Mouse (Mus musculus) heart, embryonic 15.5 days (tissue): ENCODE results near the gene Itgb1bp2. TPM values are rescaled to one million over a fixed set of nuclear protein-coding genes. Genes with fewer than 3 reads are reported as not detected.

Source experiments
- ATAC-seq: fragments of 200-750 bp; cut with Nextera tagmentation; replicated peaks from 2 replicates; pipeline ENCODE4 v1.8.0; 2017; ENCODE audit warnings: low read depth, moderate TSS enrichment; ENCODE audit not compliant: insufficient number of reproducible peaks, insufficient read depth, low FRiP score
- H3K27ac ChIP-seq: fragments of 300-500 bp; sonication (generic); 2 replicates; pipeline ENCODE4 v1.5.1; 2015; ENCODE audit warnings: mild to moderate bottlenecking, inconsistent platforms
- H3K27me3 ChIP-seq: fragments of 300-500 bp; sonication (generic); 2 replicates; pipeline ENCODE4 v1.6.1; 2015; ENCODE audit warnings: inconsistent platforms
- H3K36me3 ChIP-seq: fragments of 300-500 bp; sonication (generic); 2 replicates; pipeline ENCODE4 v1.6.1; 2015; ENCODE audit warnings: mild to moderate bottlenecking, inconsistent platforms
- H3K4me1 ChIP-seq: fragments of 300-500 bp; sonication (generic); replicated peaks from 2 replicates; pipeline ENCODE4 v1.6.1; 2015; ENCODE audit warnings: inconsistent platforms
- H3K4me2 ChIP-seq: fragments of 300-500 bp; sonication (generic); 2 replicates; pipeline ENCODE4 v1.6.1; 2015; ENCODE audit warnings: inconsistent platforms, mild to moderate bottlenecking, moderate library complexity
- H3K4me3 ChIP-seq: fragments of 300-500 bp; sonication (generic); 2 replicates; pipeline ENCODE4 v1.5.1; 2015; ENCODE audit warnings: mild to moderate bottlenecking, inconsistent platforms
- H3K9ac ChIP-seq: fragments of 300-500 bp; sonication (generic); 2 replicates; pipeline ENCODE4 v1.6.1; 2015; ENCODE audit warnings: mild to moderate bottlenecking, inconsistent platforms
- H3K9me3 ChIP-seq: fragments of 300-500 bp; sonication (generic); replicated peaks from 2 replicates; pipeline ENCODE4 v1.6.1; 2016; ENCODE audit warnings: inconsistent platforms
- WGBS: fragments of 180-500 bp; shearing (Covaris S2); methylation state at CpG from one replicate; pipeline ENCODE4 v1.1.7; 2015; ENCODE audit warnings: mixed read lengths; 5-methylcytosine and 5-hydroxymethylcytosine counted together
- polyA plus RNA-seq: library from polyadenylated mRNA; unstranded; fragments of >200 nt; fragmentation: Nextera tagmentation; extraction: Ambion mirVana; gene quantifications from 2 replicates; pipeline ENCODE4 v1.2.1, GENCODE M21; 2015

Gene Itgb1bp2
- polyA plus RNA-seq, result 77.1 and 88.5 TPM in 2 replicates

DNA sequence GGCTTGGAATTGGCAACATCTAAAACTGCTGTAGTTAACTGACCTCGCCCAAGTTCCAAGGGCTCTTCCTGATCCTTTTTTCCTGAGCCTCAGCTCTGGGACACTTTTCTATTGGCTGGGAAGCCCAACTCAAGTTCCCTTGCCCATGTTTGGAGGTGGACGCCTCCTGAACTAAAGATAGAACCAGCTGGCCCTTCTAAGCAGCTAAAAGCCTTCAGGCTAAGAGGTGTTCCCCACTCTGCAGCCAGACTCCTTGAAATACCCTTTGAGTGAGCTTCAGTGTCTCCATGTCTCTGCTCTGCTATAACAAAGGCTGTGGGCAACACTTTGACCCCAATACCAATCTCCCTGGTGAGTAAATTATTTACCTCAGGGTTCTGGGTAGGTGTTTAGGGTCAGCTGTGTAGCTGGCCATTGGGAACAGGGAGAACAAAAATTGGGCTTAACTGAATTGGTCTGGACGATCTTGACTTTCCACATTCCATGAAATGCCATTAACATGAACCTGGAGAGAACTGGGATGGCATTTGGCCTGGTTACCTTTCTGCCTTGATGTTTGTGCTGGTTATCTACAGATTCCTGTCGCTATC is at the start of gene Itgb1bp2:
Gene Itgb1bp2, plus strand, starts transcription at position 203 of the 590 bp plus-strand sequence.
- peak; percentile 76 for ATAC-seq
- peaks cover 35% of the 10 kb centered on the region for H3K36me3 ChIP-seq
- 53% methylated on average over 4 of the region's 4 CpGs for WGBS
- H3K27me3 ChIP-seq, result no peaks in the 10 kb centered on the region
- peak within 1 kb of the TSS; percentile 40 for H3K9ac ChIP-seq
- H3K4me2 ChIP-seq, result peak within 1 kb of the TSS; percentile 48
- H3K9me3 ChIP-seq, result no peaks in the 10 kb centered on the region
- no peaks in the 10 kb centered on the region for H3K4me1 ChIP-seq
- H3K27ac ChIP-seq, result peak within 1 kb of the TSS; percentile 82
- peak within 1 kb of the TSS; percentile 36 for H3K4me3 ChIP-seq

DNA sequence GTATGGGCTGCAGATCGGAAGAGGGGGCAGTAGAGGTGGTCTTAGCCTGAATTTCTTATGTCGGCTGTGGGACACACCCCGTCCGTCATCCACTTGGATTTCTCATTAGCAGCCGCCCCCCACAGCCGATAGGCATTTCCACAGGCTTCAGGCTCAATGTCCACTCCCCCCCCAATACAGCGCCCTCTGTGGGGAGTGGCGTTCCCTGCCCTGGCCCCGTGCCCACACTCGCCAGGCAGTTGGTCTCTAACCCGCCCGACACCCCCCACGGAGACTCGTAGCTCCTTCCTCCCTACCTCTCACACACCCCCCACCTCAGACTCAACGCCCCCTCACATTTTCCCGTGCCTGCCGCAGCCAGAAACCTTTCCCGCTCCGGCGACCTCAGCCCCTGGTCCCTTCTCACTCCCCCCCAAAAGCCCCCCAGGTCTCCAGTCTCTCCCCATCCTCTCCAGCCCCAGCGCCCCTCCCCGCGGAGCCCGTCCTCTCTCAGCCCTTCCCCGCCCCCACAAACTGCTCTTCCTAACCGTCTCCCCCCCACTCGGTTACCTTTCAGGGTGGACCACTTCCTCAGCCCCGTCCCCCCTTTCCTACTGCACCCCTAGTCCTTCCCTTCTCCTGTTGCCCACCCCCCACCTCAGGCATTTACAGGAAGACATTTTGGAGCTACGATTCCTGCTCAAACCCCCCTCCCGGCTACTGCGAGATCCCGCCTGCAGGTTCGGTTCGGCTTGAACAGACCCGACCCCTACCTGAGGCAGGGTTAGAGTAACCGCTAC is 29.8 kb upstream of the Itgb1bp2 start:
- no peak for ATAC-seq
- Histone ChIP-seq H3K9ac (peak overlapping the region; percentile 64), H3K36me3 (no peaks in the 10 kb centered on the region; the same call in 1 of the 2 replicates), H3K4me1 (peaks cover 11% of the 10 kb centered on the region), H3K27me3 (no peaks in the 10 kb centered on the region), H3K4me3 (peak overlapping the region; percentile 71), H3K9me3 (no peaks in the 10 kb centered on the region), H3K27ac (peak overlapping the region; percentile 78), H3K4me2 (peak overlapping the region; percentile 67)
- 13% methylated on average over 31 of the region's 36 CpGs for WGBS

DNA sequence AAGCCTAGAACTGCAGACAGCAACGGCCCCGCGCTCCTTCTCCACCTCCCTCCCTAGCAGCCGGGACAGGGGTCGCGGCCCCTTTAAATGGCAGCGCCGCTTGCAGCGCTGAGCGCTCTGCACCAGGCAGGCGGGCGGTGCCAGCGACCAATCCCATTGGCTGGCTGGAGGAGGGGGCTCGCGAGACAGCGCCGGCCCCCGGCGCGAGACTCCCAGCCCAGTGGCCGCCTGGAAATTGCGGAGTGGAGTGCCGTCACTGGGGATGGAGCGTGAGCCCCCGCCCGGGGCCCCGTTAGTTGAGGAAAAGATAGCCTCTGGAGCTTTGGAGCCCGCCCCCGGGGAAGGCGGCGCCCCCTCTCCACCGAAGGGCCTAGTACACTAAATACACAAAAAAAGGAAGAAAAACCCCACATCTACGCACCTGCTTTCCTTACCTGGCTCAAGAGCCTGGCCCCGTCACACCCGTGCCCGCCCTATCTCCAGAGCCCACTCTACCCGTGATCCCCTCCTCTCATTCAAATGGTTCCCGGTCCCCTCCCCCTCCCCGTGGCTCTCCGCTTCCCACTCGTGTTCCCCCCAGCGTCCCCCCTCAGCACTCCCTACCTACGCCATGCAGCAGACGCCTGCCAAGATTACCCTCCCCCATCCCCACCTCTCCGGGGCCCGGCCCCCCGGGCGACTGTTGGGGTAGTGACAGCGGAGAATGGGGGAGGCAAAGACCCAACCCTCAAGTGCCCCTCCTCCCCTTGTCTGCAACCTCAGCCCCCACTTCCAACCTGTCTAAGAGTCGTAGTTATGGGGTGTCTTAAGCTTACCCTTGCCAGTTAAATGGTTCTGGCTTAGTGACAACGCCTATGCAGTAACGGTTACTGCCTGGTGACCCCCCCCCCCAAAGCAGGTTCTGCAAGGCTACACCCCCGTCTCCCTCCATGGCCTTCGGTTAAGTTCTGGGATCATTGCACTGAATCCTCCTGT is 28.9 kb upstream of the Itgb1bp2 start:
- peak overlapping the region; percentile 67 for H3K4me2 ChIP-seq
- H3K4me1 ChIP-seq, result peaks cover 11% of the 10 kb centered on the region
- H3K27ac ChIP-seq, result peak overlapping the region; percentile 84
- 11% methylated on average over 52 of the region's 54 CpGs for WGBS
- no peaks in the 10 kb centered on the region for H3K27me3 ChIP-seq
- peak overlapping the region; percentile 64 for H3K9ac ChIP-seq
- H3K36me3 ChIP-seq, result no peaks in the 10 kb centered on the region; the same call in 1 of the 2 replicates
- H3K9me3 ChIP-seq, result no peaks in the 10 kb centered on the region
- H3K4me3 ChIP-seq, result peak overlapping the region; percentile 71
- peak; percentile 95 for ATAC-seq

DNA sequence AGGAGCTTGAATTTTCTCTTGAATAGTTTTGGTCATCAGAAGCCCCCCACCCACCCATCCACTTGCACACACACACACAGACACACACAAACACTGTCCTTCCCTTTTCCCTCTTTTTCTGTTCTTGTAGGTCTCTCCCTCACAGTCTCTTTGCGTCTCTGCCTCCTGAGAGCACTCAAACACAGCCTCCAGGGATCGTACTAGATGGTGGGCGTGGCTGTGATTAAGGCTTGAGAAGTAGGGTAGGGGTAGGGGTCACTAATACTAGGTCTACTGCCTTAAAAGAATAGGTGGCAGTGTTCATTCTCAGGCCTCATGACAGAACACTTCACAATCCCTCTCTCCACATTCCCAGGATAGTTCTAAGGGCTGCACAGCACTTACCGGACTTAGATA is 28.2 kb upstream of the Itgb1bp2 start, which contains the start of gene Zmym3:
Gene Zmym3, minus strand, starts transcription at position 150 of the 396 bp plus-strand sequence.
- no peaks in the 10 kb centered on the region; the same call in 1 of the 2 replicates for H3K36me3 ChIP-seq
- H3K9me3 ChIP-seq, result no peaks in the 10 kb centered on the region
- no peak for ATAC-seq

DNA sequence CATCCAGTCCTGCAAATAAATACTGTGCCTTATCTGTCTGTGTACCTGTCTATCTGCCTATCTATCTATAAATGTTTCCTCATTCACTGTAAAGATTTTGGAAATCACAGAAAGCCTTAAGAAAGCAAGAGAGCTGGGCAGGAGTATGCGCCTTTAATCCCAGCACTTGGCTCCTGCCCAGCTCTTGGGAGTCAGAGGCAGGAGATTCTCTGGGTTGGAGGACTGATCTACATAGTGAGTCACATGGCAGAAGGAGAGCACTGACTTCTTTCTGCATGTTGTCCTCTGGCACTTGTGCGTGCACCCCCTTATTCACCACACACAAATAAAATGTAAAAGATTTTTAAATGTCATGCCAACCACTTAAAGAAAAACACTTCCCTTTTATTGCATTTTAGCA is 25.4 kb upstream of the Itgb1bp2 start:
- no peak for ATAC-seq
- Histone ChIP-seq H3K9me3 (no peaks in the 10 kb centered on the region), H3K27me3 (no peaks in the 10 kb centered on the region), H3K4me1 (peaks cover 4% of the 10 kb centered on the region), H3K9ac (no peak overlapping the region), H3K36me3 (no peaks in the 10 kb centered on the region), H3K4me3 (no peak overlapping the region), H3K4me2 (no peak overlapping the region), H3K27ac (no peak overlapping the region)
- 69% methylated on average over 2 of the region's 2 CpGs for WGBS

More for the DNA sequence above, 28.2 kb upstream of the Itgb1bp2 start, which contains the start of gene Zmym3:
- WGBS, result 28% methylated on average over 4 of the region's 4 CpGs
- Histone ChIP-seq H3K27me3 (no peaks in the 10 kb centered on the region), H3K4me1 (peaks cover 11% of the 10 kb centered on the region), H3K4me3 (peak within 1 kb of the TSS; percentile 71), H3K9ac (peak within 1 kb of the TSS; percentile 63), H3K4me2 (peak within 1 kb of the TSS; percentile 67), H3K27ac (peak within 1 kb of the TSS; percentile 84)

DNA sequence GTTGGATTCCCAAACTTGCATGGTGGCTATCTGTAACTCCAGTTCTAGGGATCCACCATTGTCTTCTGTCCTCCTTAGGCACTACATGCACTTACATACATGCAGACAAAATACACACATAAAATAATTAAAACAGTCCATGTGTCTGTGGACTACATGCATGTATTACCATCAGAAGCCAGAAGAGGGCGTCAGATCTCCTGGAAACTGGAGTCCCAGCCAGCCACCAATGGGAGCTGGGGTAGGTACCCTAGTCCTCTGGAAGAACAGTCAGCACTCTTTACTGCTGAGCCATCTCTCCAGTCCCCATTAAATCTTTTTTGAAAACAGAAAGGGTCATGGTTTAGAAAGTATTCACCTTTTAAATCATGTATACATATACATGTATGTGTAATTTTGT is 21.1 kb upstream of the Itgb1bp2 start:
- Histone ChIP-seq H3K27ac (no peak overlapping the region), H3K36me3 (no peaks in the 10 kb centered on the region; the same call in 1 of the 2 replicates), H3K4me1 (0 out of 2 replicates have a peak, but pooled peaks cover 6% of the 10 kb centered on the region), H3K4me2 (no peak overlapping the region), H3K9me3 (no peaks in the 10 kb centered on the region), H3K9ac (no peak overlapping the region), H3K27me3 (no peaks in the 10 kb centered on the region), H3K4me3 (no peak overlapping the region)
- no peak for ATAC-seq
- 0% methylated on average over 1 of the region's 1 CpGs for WGBS

DNA sequence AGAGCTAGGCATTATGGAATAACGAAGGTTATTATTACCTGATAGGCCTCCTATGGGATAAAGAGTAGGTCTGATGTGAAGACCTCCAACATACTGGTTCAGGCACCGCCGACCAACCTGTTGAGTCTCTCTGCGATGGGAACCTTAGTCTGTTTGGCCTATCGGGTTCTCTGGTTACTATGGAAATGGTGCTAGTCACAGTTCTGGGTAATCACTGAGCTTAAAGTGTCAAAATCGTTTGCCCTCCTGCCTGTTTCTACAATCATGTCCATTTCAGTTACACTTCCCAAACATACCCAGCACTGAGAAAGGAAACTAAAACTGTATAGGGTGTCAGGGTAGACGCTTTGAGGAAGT is 20.1 kb upstream of the Itgb1bp2 start:
- H3K27me3 ChIP-seq, result no peaks in the 10 kb centered on the region
- H3K4me3 ChIP-seq, result peak overlapping the region; percentile 74
- H3K9me3 ChIP-seq, result no peaks in the 10 kb centered on the region
- H3K4me1 ChIP-seq, result 0 out of 2 replicates have a peak, but pooled peaks cover 6% of the 10 kb centered on the region
- H3K36me3 ChIP-seq, result no peaks in the 10 kb centered on the region; the same call in 1 of the 2 replicates
- no peak for ATAC-seq
- peak overlapping the region; percentile 84 for H3K27ac ChIP-seq
- WGBS, result 30% methylated on average over 7 of the region's 7 CpGs
- H3K4me2 ChIP-seq, result peak overlapping the region; percentile 55
- H3K9ac ChIP-seq, result 0 out of 2 replicates have a peak overlapping the region, but pooled peaks have one; percentile 28

DNA sequence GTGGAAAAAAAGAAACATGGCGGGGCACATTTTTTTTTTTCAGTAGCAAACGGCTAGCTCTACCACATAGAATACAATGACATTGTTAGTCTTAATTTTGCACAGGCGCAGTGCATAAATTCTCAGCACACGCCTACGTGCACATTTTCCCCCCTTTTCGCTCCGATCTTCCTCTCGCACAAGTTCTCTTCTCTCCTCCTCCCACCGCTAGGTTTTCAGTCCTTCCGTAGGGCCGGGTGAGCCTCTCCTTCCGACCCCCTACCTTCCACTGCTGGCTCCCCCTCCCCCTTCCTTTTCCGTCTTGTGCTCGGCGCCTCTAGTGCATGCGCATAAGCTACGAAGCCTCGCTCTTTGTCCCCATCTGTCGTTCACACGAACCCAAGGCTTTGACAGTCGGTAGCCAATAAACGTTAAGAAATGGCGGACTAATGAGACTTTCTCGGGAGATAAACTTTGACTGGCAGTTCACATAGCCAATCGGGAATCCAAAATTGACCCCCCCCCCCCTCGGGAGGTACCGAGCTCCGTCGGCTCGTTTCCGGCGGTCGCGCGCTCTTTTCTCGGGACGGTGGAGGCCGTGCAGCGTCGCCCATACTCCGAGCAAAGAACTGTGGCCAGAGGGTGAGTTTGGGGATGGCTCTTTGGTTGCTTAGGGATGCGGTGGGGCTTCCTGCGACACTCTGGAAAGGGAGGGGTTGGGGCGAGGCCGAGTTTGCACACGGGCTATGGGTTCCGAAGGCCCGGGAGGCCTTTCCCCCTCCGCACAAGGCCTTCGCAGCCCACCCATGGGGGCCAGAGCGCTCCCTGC is 19.5 kb upstream of the Itgb1bp2 start, which contains the start of gene Nono:
Gene Nono, plus strand, starts transcription at position 177 of the 808 bp plus-strand sequence.
- WGBS, result 20% methylated on average over 51 of the region's 51 CpGs

DNA sequence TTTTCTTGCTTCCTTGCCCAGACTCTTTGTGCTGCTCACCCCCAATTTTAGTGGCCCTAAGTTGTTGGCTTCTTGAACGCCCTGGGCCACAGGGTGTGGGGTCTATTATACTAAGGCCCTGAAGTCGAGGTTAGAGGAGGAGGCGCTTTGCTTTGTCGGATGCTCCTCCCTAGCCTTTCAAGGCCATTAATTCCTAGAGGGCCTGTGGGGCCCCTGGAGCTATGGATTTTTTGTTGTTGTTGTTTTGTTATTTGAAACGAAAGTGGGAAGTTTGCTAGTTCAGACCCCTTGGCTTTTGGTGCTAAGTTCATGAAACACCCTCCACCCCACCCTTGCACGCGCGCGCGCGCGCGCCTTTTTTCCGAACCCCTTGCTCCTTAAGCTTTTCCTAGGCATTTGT is 18.9 kb upstream of the Itgb1bp2 start:
- Histone ChIP-seq H3K4me1 (0 out of 2 replicates have a peak, but pooled peaks cover 6% of the 10 kb centered on the region), H3K9ac (peak overlapping the region; percentile 75), H3K9me3 (no peaks in the 10 kb centered on the region), H3K27me3 (no peaks in the 10 kb centered on the region), H3K4me2 (peak overlapping the region; percentile 57), H3K4me3 (peak overlapping the region; percentile 74), H3K27ac (peak overlapping the region; percentile 95), H3K36me3 (no peaks in the 10 kb centered on the region; the same call in 1 of the 2 replicates)
- peak; percentile 56 for ATAC-seq
- 22% methylated on average over 14 of the region's 14 CpGs for WGBS

More for the DNA sequence above, 19.5 kb upstream of the Itgb1bp2 start, which contains the start of gene Nono:
- peak; percentile 94 for ATAC-seq
- H3K27me3 ChIP-seq, result no peaks in the 10 kb centered on the region
- no peaks in the 10 kb centered on the region for H3K9me3 ChIP-seq
- H3K4me1 ChIP-seq, result 0 out of 2 replicates have a peak, but pooled peaks cover 6% of the 10 kb centered on the region
- no peaks in the 10 kb centered on the region; the same call in 1 of the 2 replicates for H3K36me3 ChIP-seq
- peak within 1 kb of the TSS; percentile 74 for H3K4me3 ChIP-seq
- peak within 1 kb of the TSS; percentile 75 for H3K9ac ChIP-seq
- H3K4me2 ChIP-seq, result peak within 1 kb of the TSS; percentile 57
- H3K27ac ChIP-seq, result peak within 1 kb of the TSS; percentile 95

DNA sequence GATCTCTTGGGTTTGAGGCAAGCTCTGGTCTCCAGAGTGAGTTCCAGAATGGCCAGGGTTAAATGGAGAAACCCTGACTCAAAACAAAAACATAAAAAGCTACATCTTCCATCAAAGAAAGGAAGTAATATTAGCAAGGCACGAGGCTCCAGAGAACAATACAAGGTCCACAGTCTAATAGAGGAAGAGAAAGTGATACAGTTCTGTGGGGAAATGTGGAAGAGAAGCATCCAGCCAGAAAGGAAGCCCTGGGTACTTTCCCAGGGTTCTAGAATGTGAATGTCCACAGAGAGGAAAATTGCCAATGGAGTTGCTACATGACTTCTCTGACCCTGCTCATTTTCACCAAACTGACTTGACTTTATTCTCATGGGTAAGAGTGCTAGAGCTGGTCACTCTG is 2.3 kb downstream of the Itgb1bp2 start:
- Histone ChIP-seq H3K9ac (no peak overlapping the region), H3K9me3 (no peaks in the 10 kb centered on the region), H3K4me1 (no peaks in the 10 kb centered on the region), H3K4me3 (no peak overlapping the region), H3K4me2 (no peak overlapping the region), H3K27me3 (no peaks in the 10 kb centered on the region), H3K27ac (no peak overlapping the region), H3K36me3 (peaks cover 15% of the 10 kb centered on the region)
- 65% methylated on average over 1 of the region's 1 CpGs for WGBS
- no peak for ATAC-seq
